8 mouse cellular contexts compared by ENCODE assay signal in the genomic region with DNA sequence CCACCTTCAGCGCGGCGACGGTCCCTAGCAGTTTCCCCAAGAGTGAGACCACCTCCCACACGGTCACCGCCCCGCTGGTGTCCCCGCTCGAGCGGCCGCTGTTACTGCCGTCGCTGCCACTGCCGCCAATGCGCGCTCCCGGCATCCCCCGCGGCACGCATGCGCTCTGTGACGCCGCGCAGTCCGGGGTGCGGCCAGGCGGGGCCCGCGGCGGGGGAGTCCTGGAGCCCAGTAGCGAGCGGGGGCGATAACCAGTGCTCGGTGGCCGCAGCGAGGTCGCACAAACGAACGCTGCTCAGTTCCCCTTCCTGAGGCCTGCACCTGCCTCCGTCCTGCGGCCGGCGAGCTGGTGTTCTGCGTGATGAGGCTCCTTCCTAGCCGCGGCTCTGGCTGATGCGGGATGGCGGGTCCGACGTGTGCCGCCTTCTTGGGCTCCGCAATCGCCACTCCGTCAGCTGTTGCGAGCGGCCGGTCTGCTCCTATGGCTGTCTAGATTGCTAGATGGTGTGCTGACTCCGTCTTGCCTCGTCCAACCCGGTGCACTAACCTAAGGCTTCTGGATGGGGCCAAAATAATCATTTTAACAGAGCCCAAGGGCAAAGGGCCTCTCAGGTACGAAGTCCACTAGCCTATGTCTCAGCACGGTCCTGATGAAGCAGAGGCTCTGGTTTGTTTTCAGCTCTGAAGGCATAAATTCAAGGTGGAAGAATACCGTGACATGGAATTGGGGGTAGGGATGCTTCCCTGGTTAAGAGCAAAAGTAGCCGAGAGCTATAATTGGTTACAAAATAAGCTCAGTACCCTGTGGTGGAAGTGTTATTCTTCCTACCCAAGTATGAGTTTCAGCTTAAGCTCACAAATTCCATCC. TPM values are rescaled to one million over a fixed set of nuclear protein-coding genes. Genes with fewer than 3 reads are reported as not detected.
DNase-seq lines count a peak whose midpoint lies in the region; ATAC-seq lines count a peak whose summit lies in the region.

No protein-coding gene starts in this region.

- peak overlapping the region; percentile 88 for H3K9ac ChIP-seq in heart, embryonic 14.5 days (ENCODE audit: low read length)
- peak overlapping the region; percentile 97 for H3K9ac ChIP-seq in liver, embryonic 13.5 days
- H3K9ac ChIP-seq in stomach, embryonic 14.5 days (replicated peaks; ENCODE audit: low read depth, low read length), result peak overlapping the region; percentile 89

- no peaks in the 10 kb centered on the region for H3K36me3 ChIP-seq in heart, embryonic 14.5 days (ENCODE audit: control insufficient read depth, insufficient read depth, low read length)
- 0 out of 2 replicates have a peak, but pooled peaks cover 6% of the 10 kb centered on the region for H3K36me3 ChIP-seq in liver, embryonic 13.5 days
- no peaks in the 10 kb centered on the region for H3K36me3 ChIP-seq in stomach, embryonic 14.5 days (ENCODE audit: control insufficient read depth, insufficient read depth, low read length)

- peaks cover 0 to 13% of the 10 kb centered on the region in 2 experiments; a peak in 2 of 4 replicates for H3K4me1 ChIP-seq in heart, embryonic 14.5 days (ENCODE audit: control insufficient read depth in 2 of 2, insufficient read depth in 2 of 2, low read length in 2 of 2)
- H3K4me1 ChIP-seq in liver, embryonic 13.5 days (replicated peaks), result peaks cover 49% of the 10 kb centered on the region
- no peaks in the 10 kb centered on the region; the same call in 1 of the 2 replicates for H3K4me1 ChIP-seq in stomach, embryonic 14.5 days (ENCODE audit: control insufficient read depth, insufficient read depth, low read length)

- H3K27me3 ChIP-seq in heart, embryonic 14.5 days (ENCODE audit: control insufficient read depth, insufficient read depth, low read length), result no peaks in the 10 kb centered on the region
- H3K27me3 ChIP-seq in liver, embryonic 13.5 days, result no peaks in the 10 kb centered on the region
- H3K27me3 ChIP-seq in stomach, embryonic 14.5 days (ENCODE audit: control insufficient read depth, insufficient read depth, low read length), result no peaks in the 10 kb centered on the region

- peak; percentile 84 for DNase-seq in c-Kit-negative CD71-positive TER-119-positive erythroid progenitor cells, embryonic 14.5 days (ENCODE audit: low read depth, low spot score)
- DNase-seq in fibroblast of lung, adult 2 months (ENCODE audit: low read depth), result peak; percentile 59
- DNase-seq in kidney, postnatal 14 days, result peak; percentile 94
- peak; percentile 91 for DNase-seq in liver, embryonic 13.5 days
- peak; percentile 89 to 91 for DNase-seq in natural killer cell, adult 2 months (ENCODE audit: low spot score in 2 of 2)

- under 1% methylated on average over 64 of the region's 64 CpGs for WGBS in heart, embryonic 14.5 days
- WGBS in liver, embryonic 13.5 days (ENCODE audit: insufficient replicate concordance), result under 1% methylated on average over 64 of the region's 64 CpGs
- WGBS in stomach, embryonic 14.5 days, result under 1% methylated on average over 64 of the region's 64 CpGs

- no peaks in the 10 kb centered on the region for H3K9me3 ChIP-seq in heart, embryonic 14.5 days (ENCODE audit: control insufficient read depth, low read length)
- H3K9me3 ChIP-seq in liver, embryonic 13.5 days (replicated peaks), result no peaks in the 10 kb centered on the region
- H3K9me3 ChIP-seq in stomach, embryonic 14.5 days (ENCODE audit: control insufficient read depth, low read depth, low read length), result no peaks in the 10 kb centered on the region

- peak overlapping the region; percentile 74 for H3K4me2 ChIP-seq in heart, embryonic 14.5 days (ENCODE audit: low read length)
- peak overlapping the region; percentile 84 for H3K4me2 ChIP-seq in liver, embryonic 13.5 days
- H3K4me2 ChIP-seq in stomach, embryonic 14.5 days (replicated peaks; ENCODE audit: low read depth, low read length), result peak overlapping the region; percentile 73

- H3K4me3 ChIP-seq in heart, embryonic 14.5 days (ENCODE audit: control insufficient read depth in 1 of 2, insufficient read depth in 1 of 2, low read depth in 1 of 2, low read length in 2 of 2), result peak overlapping the region; percentile 72 to 96
- H3K4me3 ChIP-seq in liver, embryonic 13.5 days (replicated peaks), result peak overlapping the region; percentile 98
- peak overlapping the region; percentile 72 for H3K4me3 ChIP-seq in stomach, embryonic 14.5 days (ENCODE audit: low read depth, low read length)

- peak; percentile 65 for ATAC-seq in CD4-positive, CD25-positive, alpha-beta regulatory T cell, adult 4 months
- peak; percentile 91 for ATAC-seq in heart, embryonic 14.5 days (ENCODE audit: insufficient number of reproducible peaks, insufficient read depth, low FRiP score, low read depth)
- peak; percentile 88 for ATAC-seq in liver, embryonic 13.5 days (ENCODE audit: low read depth)
- peak; percentile 91 for ATAC-seq in stomach, embryonic 14.5 days (ENCODE audit: insufficient number of reproducible peaks, insufficient read depth, low FRiP score, low read depth)

- peak overlapping the region; percentile 82 to 90 for H3K27ac ChIP-seq in heart, embryonic 14.5 days (replicated peaks in 1 of 2; ENCODE audit: control insufficient read depth in 1 of 2, insufficient read depth in 1 of 2, low read depth in 2 of 2, low read length in 2 of 2)
- peak overlapping the region; percentile 99 for H3K27ac ChIP-seq in liver, embryonic 13.5 days
- H3K27ac ChIP-seq in stomach, embryonic 14.5 days (ENCODE audit: low read length), result peak overlapping the region; percentile 82

RNA-seq across cellular contexts. Expression of a gene that starts 3.9 kb away (rescaled TPM):
- polyA plus RNA-seq in CD4-positive, CD25-positive, alpha-beta regulatory T cell, adult 4 months (2017; shearing (Covaris generic)), result 10 to 100 TPM; 28.1 to 31.3 TPM
- 35.4 and 37.5 TPM in 2 replicates for polyA plus RNA-seq in heart, embryonic 14.5 days (2014; fragmentation: Nextera tagmentation; extraction: Ambion mirVana)
- polyA plus RNA-seq in liver, embryonic 13.5 days (2015; fragmentation: Nextera tagmentation; extraction: Ambion mirVana), result 39.0 and 44.7 TPM in 2 replicates
- polyA plus RNA-seq in stomach, embryonic 14.5 days (2014; fragmentation: Nextera tagmentation; extraction: Ambion mirVana), result 46.7 and 53.3 TPM in 2 replicates

RNA-seq across cellular contexts. Expression of a gene that starts 17.5 kb away (rescaled TPM):
- 100 to 1,000 TPM; 109 to 118 TPM for polyA plus RNA-seq in CD4-positive, CD25-positive, alpha-beta regulatory T cell, adult 4 months (2017; shearing (Covaris generic))
- polyA plus RNA-seq in heart, embryonic 14.5 days (2014; fragmentation: Nextera tagmentation; extraction: Ambion mirVana), result 130 and 134 TPM in 2 replicates
- polyA plus RNA-seq in liver, embryonic 13.5 days (2015; fragmentation: Nextera tagmentation; extraction: Ambion mirVana), result 112 and 121 TPM in 2 replicates
- polyA plus RNA-seq in stomach, embryonic 14.5 days (2014; fragmentation: Nextera tagmentation; extraction: Ambion mirVana), result 103 and 114 TPM in 2 replicates

RNA-seq across cellular contexts. Expression of a gene that starts 17.6 kb away (rescaled TPM):
- polyA plus RNA-seq in CD4-positive, CD25-positive, alpha-beta regulatory T cell, adult 4 months (2017; shearing (Covaris generic)), result 1 to 10 TPM; 5.8 to 7.2 TPM
- polyA plus RNA-seq in heart, embryonic 14.5 days (2014; fragmentation: Nextera tagmentation; extraction: Ambion mirVana), result 5.3 and 6.0 TPM in 2 replicates
- polyA plus RNA-seq in liver, embryonic 13.5 days (2015; fragmentation: Nextera tagmentation; extraction: Ambion mirVana), result 2.2 and 2.6 TPM in 2 replicates
- 16.8 and 19.5 TPM in 2 replicates for polyA plus RNA-seq in stomach, embryonic 14.5 days (2014; fragmentation: Nextera tagmentation; extraction: Ambion mirVana)

Comparison
In these comparisons a context has a peak if more than half of its experiments do, and no peak if none do; other contexts are left out.
1. Peak in every context shown above with its lines: DNase-seq, ATAC-seq, H3K4me3 ChIP-seq and H3K27ac ChIP-seq.